Mouse (Mus musculus) Muller cell, postnatal 12 days (primary cell): Measurements from ENCODE around the gene Dnaic1.

Experiments used
- DNase-seq: peaks from one replicate; pipeline ENCODE4 v3.0.0-alpha.2; 2015; ENCODE audit errors: inconsistent ontology term

Dnaic1 gene

DNA sequence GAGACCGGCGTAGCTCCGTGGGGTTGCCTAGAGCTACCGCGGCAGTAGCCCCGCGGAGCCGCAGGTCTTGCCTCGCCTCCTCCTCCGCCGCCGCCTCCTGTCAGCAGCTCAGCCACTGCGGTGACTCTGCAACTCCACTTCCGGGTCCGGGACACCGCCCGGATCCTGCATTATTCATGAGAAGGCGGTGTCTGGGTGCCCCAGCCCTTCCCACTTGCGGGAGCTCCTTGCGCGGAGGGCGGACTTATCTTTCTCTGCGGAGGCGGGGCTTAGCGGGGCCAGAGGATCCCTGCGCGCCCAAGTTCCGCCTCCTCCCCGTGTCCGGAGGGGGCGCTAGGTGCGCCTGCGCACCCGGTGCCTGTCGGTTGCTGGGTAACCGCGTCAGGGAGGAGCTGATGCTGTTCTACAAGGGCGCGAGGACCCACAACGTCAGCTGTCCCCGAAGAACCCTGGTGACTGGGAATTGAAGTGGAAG, at the start of gene Dnaic1, which contains the start of gene Fam219a:
Dnaic1 (plus strand) TSS at position 365 of the 475 bp plus-strand sequence.
Fam219a (minus strand) TSS at position 128 of the 475 bp plus-strand sequence.
- DNase-seq, result peak; percentile 99

DNA sequence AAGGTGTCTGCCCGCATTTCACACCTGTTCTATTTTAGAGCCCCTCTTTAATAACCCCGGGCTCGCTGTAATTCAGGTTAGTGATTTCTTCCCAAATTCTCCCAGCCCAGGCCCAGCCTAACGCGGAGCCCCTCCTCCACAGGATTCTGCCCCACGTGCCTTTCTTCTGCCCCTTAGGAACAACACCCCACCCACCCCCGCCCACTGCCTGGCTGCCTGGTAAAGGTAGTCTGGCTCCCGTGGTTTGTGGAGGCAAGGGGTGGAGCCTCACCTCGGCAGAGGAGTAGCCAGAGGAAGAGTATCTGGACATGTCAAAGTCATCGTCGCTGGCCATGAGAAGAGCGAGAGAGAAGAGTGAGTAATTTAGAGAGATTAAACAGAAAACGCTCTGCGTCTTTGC, 48.9 kb upstream of the Dnaic1 start:
- no peak for DNase-seq

DNA sequence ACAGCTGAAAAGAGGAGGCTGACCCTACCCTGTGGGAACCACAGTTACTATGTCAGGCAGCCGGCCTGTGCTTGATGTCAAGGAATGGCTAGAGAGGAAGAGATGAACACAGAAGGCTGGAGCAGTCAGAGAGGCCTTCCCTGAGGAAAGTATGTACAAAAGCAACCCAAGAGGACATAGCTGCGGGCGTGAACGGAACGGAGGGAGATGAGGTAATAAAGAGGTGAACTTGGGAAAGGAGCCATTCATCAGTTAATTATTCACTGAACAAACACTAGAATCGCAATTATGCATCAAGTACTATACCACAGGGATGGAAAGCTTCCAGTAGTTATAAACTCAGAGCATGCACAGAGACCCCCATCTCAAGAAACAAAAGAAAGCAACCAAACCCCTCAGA, 47.4 kb upstream of the Dnaic1 start:
- no peak for DNase-seq

DNA sequence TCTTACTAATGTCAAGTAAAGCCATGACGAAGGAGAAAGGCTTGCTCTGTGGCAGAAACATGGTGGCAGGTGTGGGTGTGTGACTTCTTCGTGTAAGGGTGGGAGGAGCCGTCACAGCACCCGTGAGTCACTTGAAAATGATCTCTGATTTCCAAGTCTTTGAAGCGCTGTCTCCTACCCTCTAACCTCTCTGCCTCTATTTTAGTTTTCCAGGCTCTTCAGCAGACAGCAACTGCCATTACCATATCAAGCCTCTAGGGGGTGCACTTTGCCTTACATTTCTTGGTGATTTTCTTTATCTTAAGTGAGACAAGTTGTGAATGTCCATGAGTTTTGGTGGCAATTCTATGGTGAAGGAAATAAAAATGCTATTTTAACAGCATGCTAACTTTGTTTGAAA, 46.8 kb upstream of the Dnaic1 start:
- no peak for DNase-seq

DNA sequence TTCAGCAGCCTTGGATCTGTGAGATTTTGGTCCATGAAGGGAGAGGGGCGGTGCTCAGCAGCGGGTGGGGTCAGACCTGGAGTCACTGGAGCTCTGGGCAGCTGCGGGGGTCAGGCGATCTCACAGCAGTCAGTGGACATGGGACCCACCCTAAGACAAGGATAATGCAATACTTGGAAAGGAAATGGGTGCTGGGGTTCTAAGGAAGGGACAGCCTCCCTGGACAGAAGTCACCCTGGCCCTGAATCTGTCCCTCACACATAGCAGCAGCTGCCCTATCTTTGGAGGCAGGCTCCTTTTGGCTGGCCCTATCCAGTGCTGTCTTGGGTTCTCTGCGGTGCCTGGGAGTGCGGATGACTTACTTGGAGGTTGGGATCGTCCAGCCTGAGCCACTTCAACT, 45.7 kb upstream of the Dnaic1 start:
- no peak for DNase-seq

DNA sequence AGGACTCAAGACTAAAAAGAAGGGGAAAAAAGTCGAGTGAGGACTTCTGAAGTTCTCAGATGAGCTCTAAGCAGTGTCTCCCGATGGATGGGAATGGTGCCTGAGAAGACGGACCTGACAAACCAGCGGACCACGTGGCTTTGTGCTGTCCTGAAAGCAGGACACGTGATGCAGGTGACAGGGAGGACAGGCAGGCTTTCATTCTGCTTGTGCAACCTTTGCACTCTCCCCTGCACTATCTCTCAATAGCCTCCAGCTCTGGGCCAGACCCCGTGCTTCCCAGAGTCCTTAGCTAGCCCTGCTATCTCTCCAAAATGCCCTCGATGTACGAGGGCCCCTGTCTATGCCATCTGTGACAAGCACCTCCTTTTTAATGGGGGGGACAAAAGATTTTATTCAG, 44.7 kb upstream of the Dnaic1 start:
- no peak for DNase-seq

DNA sequence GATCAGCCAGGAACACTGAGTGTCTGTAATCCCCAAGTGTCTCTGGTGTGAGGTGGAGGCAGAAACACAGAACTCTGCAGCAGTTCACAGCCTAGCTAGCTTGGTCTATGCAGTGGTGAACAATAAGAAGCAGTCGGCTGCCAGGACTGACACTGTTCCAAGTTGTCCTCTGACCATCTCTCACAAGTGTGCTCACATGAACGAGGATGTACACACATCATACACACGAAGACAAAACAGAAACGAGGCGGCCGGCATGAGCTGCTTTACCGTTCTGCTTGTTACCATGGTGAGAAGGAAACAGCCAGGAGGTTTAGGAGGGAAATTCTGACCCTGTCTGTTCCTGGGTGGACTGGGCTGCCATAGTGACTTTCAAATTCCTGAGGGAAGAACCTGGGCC, 43.0 kb upstream of the Dnaic1 start:
- DNase-seq, result no peak

DNA sequence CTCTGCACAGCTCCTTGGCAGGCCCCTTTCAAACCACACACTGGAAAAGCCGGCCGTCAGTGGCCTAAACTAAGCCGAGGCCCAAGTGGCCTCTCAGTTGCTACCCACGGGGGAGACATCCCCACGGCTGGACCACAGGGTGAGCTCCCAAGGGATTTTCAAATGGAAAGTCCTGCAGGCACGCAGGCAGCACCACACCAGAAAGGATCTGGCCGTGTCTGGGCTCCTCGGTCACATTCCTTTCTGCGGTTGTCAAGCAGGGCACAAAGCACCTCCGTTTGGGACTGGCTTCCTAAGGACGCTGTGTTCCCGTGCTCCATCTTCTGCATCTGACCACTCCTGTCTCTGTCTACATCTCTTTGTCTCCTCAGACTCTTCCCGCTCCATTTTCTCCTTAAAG, 42.5 kb upstream of the Dnaic1 start:
- peak; percentile 22 for DNase-seq

DNA sequence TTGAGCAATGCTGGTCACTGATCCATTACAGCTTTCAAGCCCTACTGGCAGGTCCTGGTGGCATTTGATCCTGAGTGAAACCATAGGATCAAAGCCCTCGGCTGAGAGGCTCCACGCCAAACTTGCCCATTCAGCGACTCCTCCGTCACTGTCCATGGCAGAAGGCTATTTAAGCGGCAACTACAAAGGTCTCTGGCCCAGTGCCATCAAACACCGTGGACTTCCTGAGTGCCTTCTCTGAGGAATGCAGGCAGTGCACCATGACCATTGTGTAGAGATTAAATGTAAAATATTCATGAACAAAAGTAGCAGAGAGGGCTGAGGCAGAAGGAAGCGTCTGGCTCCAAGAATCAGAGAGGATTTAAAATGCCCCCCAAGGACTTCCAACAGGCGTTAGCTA, 41.6 kb upstream of the Dnaic1 start:
- peak; percentile 67 for DNase-seq

DNA sequence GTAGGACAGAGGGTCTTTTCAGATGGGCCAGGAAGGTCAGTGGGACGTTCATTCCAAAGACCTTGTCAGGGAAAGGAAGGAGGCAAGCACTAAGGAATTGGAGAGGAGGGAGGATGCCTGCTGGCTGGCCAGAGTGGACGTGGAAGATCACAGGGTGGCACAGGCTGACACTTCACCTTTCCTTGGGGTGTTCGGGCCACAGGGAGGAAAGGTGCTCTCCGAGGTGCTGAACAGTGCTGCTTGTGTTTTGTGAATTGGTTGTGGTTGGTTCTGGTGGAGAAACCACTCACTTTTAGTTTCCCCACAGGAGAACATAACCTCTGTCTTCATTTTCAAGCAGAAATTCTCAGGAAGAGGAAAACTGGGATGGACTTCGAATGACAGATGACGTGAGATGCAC, 37.2 kb upstream of the Dnaic1 start:
- DNase-seq, result no peak

DNA sequence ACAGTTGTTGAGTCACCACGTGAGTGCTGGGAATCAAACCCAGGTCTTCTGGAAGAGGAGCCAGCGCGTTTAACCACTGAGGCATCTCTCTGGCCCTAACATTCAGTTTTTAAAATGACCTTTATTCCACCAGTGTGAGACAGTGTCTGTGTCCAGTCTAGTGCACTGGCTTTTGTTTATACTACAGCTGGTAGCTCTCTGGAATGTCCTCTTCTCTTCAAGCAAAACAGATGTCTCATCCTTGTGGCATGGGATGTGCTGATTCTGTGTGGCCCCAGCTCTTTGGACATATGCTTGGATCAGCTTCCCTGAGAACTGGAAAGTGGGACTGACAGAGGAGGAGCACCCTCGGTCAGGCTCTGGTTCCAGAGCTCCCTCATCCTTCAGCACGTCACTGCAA, 34.7 kb upstream of the Dnaic1 start:
- peak; percentile 41 for DNase-seq

DNA sequence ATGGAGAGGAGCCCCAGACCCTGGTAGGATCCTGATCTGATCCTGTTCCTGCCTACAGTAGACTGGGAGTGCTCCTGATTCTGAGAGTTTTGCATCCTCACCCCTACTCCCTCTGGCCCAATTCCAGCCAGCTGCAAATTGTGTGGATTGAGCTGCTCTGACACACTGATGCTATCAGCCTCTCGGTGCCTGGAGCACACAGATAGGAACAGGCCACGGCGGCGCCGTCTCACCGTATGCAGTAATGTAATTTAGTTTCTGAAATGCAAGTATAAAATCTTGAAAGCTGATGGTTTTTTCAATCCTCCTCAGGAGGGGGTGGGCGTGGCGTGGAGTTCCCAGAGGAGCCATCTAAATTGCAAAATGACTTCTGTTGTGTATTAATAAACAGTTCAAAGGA, 27.4 kb upstream of the Dnaic1 start:
- DNase-seq, result no peak

DNA sequence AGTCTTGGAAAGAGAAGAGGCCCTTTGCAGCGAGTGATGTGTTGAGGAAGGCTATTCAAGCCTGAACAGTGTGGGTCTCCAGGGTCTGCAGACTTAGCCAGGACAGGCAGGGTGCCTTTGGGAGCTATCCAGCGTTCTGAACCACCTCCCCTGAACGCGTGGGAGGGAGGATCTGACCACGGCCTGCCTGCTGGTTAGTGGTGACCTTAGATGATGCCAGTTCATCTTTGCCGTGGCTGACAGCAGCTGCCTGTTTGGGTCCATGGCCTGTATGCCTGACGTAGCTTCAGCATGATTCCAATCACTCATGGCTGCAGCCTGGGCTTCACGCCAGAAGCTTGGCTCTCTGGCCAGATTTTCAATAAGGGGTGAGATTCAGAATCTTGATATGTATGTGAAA, 23.6 kb upstream of the Dnaic1 start:
- peak; percentile 69 for DNase-seq

DNA sequence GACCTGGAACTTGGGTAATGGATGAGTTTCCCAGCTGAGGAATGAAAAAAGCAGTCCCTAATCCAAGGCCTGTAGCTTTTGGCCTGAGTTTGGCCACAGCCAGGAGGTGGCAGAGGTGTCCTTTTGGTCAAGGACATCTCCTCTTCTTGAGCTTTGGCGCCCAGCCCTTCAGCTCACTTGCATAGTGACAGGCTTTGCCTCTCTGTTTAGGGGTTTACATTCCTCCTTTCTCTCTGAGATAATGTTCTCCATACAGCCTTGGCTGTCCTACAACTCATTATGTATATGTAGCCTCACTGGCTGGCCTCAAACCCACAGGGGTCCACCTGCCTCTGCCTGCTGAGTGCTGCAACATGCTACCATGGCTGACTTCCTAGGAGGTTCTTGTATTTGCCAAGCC, 22.5 kb upstream of the Dnaic1 start:
- DNase-seq, result no peak

DNA sequence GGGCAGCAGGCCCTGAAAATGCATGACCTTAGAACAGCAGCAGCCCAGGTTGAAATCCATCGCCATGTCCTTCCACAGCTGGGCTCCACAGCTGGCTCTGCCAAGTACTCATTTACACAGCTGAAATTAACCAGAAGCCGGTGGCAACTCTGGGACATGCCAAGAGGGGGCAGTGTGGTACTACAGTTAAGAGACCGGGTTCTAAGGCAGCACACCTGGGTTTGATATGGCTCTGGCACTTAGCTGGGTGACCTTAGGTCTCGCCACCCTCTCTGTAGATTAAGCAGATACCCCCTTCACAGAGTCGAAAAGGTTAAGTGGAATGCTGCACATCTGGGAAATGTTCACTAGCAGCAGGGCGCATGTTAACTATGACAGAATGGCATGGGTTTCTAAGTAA, 17.0 kb upstream of the Dnaic1 start:
- DNase-seq, result peak; percentile 48

DNA sequence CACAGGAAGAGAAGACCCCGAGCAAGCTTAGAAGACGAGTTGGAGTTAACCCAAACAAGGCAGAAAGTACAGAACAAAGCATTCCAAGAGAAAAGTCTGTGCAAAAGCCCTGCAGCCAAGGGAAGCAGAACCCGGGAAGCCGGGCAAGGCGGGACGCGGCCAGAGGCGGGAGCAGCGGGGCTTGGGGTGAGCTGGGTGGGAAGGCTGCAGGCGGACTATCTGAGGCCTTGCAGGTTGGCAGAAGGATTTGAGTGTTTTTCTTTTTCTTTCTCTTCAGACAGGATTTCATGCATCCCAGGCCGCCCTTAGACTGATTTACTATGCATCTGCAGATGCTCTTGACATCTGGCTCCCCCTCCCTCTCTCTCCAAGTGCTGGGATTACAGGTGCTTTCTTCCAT, 16.5 kb upstream of the Dnaic1 start:
- no peak for DNase-seq

DNA sequence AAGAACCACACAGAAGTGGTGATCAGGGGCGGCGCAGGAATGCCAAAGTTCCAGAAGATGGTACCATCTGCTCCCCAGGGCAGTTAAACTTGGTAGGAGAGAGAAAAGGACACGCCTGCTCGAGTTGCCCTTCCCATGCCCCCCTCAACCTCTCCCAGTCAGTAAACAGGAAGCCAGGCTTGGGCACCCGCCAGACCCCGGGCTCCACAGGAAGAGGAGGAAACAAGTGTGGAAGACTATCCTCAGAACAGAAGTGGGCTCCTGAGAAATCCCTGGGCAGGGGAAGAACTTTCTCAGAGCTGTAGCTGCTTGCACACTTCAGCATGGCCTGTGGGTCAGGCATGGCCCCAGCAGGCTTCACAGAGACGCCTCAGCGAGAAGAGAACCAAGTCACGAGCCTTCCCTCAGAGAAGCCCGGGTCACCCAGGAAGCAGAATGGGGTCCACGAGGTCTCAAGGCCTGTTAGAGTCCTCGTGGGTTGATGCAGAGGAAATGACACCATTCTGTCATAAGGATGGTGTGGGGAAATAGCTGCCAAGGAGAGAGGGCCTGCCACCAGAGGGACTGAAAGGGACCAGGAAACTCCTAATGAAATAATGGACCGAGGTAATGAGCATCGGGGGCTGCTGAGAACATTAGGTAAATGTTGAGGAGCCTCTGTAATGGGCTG, 14.4 kb upstream of the Dnaic1 start:
- DNase-seq, result peak; percentile 27

DNA sequence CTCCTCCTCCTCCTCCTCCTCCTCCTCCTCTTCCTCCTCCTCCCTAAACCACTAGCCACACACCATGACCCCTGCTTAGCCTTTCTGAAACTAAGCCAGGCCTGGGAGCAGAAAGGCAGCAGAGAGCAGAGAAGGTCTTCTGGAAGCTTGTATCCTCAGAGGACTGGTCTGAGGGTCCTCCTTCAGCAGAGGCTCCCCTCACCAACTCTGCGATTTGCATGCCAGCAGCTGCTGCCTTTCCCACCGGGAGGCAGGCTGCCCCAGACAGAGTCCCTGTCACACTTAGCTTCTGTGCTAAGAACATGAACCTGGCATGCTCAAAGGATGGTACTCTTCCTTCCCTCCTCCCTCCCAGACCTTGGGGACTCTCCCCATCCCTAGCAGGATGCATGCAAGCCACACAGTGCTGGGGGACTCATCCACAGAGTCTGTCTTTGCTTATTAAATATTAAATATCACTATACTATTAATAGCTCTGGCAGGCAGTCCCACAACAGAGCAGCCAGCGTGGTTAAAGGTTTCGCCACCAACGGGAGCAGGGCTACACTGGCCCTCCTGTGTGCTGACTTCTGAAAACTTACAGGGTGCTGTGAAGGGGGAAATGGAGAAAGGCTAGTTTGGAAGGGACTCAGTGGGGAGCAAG, 13.1 kb upstream of the Dnaic1 start:
- DNase-seq, result no peak

DNA sequence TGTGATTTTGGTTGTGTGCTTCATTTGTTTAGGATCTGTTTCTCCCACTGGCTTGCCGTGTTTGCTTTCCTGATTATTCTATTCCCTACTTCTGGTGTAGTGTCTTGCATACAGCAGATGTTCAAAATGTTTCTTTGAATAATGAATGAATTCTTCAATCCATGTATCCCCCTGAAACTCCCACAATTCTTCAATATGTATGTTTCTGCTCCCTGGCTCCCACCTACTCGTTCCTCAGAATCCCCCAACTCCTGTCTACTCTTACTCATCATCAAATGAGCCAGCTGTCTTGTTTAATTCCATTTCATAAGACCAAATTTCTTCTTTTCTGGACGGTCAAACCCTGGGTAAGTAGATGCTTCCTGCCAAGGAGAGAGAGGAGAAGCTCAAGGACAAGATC, 12.5 kb upstream of the Dnaic1 start:
- no peak for DNase-seq

DNA sequence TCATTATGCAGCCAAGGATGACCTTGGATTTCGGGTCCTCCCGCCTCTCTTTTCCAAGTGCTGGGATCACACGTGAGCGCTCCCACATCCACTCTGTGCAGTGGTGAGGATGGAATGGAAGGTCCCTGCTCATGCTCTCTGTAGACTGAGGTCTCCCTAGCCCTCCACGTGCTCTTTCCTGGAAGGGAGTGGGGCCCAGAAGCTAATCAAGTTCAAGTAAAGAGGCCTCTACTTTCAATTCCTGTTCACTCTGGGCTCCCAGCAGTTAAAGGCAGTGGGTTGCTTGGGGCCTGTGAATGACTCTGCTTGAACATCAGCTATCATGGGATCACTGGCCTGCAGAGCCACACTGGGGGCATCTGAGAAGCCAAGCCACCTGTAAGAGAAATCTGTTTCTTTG, 6.3 kb upstream of the Dnaic1 start:
- DNase-seq, result no peak

DNA sequence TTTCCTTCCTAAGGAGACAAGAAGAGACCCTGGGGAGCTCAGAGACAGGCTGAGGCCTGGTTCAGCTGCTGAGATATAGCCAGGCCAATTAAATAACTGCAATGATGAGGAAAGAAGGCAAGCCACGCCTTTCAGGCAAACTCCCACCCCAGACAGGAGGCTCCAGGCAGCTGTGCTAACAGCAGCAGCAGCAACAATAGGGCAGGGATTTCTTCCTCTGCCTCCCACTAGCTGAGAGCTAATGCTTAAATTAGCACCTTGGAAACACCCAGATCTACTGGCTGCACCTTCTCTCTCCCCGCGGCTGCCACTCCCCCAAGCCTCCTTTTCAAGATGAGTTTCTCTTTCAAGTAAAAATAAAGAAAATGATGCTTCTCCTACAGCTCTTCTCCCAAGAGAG, 3.5 kb upstream of the Dnaic1 start:
- DNase-seq, result no peak

DNA sequence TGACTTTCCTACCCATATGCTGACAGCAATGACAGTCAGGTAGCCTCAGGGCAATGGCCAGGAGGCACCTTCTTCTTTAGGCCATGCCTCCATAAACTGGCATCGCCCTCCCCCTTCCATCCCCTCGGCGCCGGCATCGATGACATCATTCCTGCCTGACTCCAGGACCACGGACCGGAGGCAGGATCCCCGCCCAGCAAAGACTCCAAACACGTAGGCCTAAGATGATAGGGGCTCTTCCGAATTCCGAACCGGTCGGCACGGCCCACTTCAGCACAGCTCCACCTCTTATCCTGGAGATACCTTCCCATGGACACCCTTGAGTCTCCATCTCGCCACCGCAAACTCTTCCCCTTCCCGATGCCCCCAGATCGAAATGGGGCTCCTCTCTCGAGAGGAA, 1.3 kb upstream of the Dnaic1 start:
- peak; percentile 72 for DNase-seq

DNA sequence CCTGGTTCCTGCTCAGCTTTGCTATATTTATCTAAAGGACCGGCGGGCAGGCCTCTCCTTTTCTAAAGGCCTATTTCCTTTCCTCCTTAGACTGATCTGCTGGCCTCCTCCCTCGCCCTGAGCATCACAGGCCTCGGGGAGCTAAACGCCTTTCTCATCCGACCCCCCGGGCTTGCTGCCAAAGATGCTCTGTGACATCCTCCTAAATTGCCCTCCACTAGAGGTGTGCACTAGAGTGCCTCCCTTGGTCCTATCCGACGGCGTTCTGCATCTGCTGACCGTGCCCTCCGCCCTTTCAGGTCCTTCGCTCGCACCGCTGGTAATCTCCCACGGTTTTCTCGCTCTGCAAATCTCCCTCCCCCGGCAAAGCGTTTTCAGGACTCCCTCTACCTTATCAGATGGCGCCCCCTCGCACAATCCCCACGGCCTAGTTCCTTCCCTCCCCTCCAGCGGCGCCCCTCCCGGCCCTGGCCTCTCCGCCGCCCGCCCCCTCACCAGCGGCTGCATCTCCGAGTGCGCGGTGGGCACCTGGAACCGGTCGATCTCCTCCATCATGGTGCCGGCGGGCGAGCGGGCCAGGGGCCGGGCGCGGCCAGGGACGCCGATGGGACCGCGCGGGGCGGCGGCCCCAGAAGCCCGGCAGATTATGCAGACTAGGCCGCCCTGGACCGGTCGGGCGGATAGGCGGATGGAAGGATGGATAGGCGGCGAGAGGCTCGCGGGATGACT, 729 bp upstream of the Dnaic1 start:
- DNase-seq, result peak; percentile 51
